Mouse (Mus musculus) hematopoietic stem cell, adult 5-6 weeks (primary cell): ENCODE results near the gene Camkmt. TPM values are rescaled to one million over a fixed set of nuclear protein-coding genes. Genes with fewer than 3 reads are reported as not detected.

Experiments
- ATAC-seq, 2 experiments: fragments of 125-278 bp in 1 of 2; replicated peaks in 1 of 2; 2 replicates each; pipeline ENCODE4 v1.8.0; 2016 to 2017; ENCODE audit warnings: inconsistent platforms in 2 of 2, mild to moderate bottlenecking in 2 of 2, moderate number of reproducible peaks in 2 of 2, low read depth in 1 of 2, moderate TSS enrichment in 1 of 2; ENCODE audit not compliant: low FRiP score in 2 of 2, poor library complexity in 2 of 2, severe bottlenecking in 2 of 2, insufficient read depth in 1 of 2, low TSS enrichment in 1 of 2
- total RNA-seq: library from RNA; stranded (forward); fragments of 172-1452, 232-1000 nt; gene quantifications from 2 replicates; pipeline ENCODE4 v1.2.3, GENCODE M21; 2017

The Camkmt gene
- total RNA-seq, 1 experiment from 2014 or later: 6.7 TPM

DNA sequence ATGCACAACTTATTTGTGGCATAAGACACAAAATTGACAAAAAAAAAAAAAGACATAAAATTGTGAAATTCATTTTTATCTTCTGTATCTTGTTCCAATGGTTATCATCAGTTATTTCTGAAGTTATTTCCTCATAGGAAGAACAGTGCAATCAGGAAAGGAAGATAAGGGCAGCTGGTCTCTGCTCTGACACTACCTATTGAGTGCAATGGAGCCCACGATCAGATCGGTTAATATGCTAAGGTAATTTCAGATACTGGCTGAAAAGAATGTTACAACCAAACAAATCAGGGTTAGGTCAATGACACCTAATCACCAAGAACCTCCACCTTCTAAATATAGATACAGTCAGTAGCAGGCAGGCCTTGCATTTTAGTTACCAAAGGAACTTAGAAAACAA, 5.0 kb upstream of the Camkmt start:
- no peak for ATAC-seq

DNA sequence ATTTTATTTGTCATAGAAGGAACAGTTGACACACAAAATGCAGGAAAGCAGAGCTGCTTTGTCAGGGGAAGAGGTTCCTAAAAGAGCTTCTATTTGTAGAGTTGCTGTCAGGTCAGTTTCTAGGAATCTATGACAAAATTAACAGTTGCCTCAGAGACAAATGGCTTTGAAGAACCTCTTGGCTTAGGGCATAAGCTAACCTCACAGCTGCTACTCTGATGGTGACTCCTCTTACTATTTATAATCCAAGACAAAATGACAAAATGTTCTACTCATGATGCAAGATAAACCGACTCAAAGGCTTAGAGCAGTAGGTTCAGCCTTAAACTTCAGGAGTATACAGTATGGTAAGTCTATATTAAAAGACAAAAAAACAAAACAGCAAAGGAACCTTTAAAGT, 3.9 kb upstream of the Camkmt start:
- no peak for ATAC-seq

DNA sequence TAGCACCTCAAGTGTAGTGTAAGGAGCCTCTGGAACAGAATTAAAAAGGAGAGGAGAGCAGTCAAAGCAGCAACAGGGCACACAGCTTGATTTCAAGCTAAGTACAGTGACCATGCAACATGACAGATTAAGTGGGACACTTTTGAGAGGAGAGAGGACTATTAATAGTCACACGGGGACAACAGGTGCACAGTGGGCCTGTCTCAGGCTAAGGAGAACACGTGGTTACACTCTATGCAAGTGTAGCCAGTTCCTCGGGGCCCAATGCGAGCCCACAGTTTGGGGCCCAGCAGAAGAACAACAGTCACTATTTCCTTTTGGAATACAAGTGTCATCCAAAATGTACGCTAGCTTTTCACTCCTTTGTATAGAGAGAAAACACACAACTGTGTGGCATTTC, 2.8 kb upstream of the Camkmt start:
- ATAC-seq: no peak

DNA sequence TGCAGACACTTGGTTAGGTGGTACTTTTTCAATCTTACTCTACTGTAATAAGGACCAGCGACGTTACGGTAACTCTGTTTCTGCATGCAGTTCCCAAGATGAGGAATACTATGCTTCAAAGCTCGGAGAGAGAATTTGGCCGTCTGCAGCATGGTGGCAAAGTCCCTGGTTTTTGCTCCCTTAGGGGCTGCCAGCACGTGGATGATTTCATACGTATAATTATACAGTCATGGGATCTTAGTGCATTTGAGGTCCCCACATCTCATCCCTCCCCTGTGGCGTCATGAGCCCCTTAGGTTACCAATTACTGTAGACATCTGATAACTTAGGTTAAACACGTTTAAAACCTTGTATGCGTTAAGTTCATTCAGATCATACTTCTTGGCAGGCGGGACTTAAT, 2.0 kb upstream of the Camkmt start:
- no peak for ATAC-seq

DNA sequence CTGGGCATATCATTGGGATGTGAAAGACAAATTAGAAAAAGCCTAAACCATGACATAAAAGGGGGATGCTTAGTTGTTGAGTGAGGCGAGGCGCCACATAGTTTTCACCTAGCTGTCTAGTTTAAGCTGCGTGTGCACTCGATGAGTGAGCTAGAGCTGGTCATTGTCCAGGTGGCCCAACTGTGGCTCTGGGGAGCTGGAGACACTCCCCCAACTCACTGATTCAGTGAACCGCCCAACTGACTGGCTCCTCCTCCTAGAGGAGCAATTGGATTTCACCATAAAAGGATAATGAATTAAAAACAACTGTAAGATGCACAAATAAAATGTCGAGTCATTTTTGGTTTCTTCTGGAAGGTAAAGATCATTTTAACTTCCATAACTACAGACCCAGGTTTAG, 1.3 kb upstream of the Camkmt start:
- no peak for ATAC-seq

DNA sequence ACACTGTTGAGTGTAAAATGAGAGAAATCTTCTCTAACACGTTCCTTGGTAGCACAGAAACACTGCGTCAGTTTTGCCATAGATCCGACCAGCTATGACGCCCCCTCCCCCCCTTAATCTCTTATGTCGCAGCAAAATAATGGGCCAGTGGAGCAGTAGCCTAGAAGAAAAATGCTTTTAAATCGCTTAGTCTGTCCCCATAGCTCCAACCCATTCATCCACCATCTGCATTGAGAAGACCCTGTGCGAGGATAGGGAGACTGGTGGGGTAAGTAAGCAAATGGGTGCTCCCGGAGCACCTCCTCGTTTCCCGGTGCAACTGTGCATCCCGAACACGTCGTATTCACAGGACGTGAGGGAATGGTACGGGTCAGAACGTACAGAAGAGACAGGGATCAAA, 731 bp upstream of the Camkmt start:
- no peak for ATAC-seq

DNA sequence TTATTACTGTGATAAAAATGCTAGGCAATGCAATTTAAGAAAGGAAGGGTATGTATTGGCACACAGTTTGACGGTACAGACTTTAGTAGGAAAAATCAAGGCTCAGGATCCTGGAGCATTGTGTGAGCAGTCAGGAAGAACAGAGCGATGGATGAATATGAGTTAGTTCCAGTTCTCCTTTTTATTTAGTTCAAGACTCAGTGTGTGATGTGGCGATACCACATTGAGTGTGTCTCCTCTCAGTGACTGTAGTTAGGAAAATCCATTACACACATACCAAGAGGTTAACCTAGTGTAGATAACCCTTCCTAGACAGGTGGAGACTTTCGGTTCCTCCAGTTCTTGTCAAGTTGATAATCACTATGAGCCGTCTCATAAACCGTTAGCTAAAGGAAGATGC, 1.4 kb downstream of the Camkmt start:
- ATAC-seq: no peak

DNA sequence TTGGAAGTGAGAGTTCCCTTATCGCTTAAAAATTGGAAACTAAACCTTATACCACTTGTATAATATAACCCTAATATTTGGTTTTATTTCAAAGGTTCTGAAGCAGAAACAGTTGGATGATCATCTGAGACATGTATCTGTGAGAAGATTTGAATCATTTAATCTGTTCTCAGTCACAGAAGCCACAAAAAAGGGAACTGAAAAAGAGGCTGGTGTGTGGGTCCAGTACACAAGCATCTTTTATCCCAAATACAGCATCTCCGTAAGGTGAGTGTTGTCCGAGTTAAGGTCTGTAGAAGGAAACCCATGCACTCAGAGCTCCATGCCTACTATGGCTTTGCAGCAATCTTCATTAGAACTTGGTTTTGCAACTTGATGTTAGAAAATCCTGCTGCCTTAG, 6.0 kb downstream of the Camkmt start:
- no peak for ATAC-seq

DNA sequence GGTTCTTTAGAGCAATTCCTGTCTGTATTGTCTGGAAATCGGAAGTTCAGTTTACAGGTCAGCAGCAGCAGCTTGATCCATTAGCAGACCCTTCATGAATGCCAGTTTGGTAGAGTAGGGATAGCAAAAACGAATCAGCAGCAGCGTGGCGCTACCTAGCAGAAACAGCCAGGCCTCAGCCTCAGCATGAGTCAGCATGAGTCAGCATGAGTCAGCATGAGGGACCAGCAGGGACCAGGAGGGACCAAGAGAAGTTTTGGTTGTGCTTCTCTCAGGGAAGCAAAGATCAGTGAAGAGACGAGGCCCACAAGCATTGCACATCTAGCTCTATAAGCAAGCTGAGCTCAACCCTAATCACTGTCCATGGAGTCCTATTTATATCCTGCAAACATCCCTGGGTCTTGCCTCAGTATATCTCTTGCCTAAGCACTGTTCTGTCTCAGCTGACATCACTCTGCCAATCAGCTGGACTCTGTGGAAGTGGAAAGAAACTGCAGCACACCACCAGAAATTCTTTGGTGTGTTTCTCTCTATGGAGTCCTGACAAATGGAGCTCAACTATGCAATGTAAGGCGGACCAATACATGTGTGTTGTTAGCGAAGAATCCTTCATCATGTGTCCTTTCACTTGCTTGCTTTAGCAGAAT, 8.4 kb downstream of the Camkmt start:
- ATAC-seq: no peak

DNA sequence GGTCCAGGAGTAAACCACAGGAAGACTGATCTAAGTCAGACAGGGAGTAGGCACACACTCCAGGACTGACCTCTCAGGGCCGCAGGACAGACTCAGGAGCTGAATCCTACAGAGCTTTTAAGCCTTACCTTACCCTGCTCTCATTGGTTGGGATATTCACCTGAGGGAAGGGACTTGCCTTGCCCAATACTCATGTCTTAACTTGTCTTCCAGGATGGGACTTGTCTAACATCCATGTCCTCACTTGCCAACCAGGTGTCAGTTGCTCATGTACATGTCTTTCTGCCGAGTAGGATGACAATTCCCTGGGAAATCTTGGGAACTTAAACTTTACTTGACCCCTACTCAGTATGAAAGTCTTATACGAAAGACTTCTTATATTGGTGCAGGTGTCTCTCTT, 9.9 kb downstream of the Camkmt start:
- no peak for ATAC-seq

DNA sequence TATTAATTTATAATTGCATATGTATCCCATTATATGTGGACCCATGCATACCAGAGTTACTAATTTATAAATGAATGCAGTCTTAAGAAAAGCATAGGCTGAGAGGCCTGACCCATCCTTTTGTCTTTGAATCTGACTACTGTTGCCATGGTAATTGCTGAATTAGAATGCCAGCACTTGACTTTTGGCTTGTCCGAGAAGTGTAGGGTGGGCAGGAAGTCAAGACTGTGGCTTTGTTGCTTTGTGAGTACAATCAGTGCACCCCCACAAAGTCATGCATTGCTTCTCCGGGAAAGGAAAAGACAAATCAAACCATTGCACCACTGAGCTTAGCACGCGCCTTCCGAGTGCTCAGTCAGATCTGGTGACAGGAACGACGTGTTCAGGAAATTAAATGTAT, 11.4 kb downstream of the Camkmt start:
- ATAC-seq: no peak

DNA sequence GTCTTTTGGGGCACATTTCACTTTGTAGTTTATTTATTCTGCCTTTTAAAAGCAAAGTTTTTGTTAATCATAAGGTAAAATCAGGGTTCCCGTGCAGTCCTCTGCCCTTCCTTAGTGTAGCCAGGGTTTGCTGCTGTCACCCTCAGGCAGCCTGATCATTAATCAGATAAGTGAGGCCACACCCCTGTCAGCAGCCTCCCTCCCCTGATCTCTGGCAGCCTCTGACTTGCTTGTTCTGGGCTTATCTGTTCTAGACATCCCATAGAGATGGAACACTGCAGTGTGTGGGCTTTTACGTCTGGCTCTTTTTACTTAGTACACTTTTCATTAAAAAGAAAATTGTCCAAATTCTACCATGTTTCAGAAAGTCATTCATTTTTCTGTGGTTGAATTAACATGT, 13.0 kb downstream of the Camkmt start:
- no peak for ATAC-seq

DNA sequence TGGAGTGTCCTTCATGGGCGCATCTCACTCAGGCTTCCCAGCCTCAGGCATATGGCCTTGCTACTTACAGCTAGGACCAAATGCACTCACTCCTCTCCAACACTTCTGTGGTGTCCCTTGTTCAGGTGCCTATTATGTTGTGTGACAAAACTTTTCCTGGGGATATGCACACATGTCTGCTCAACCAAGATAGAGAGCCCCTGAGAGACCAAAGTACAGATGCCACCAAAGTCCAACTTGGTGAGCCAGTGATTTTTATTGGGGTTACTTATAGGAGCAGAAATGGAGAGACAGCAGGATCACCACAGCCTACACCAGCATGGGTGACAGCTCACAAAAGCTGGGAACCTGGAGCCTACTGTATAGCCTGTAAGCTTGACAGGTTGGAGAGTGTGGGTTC, 20.3 kb downstream of the Camkmt start:
- ATAC-seq: no peak

DNA sequence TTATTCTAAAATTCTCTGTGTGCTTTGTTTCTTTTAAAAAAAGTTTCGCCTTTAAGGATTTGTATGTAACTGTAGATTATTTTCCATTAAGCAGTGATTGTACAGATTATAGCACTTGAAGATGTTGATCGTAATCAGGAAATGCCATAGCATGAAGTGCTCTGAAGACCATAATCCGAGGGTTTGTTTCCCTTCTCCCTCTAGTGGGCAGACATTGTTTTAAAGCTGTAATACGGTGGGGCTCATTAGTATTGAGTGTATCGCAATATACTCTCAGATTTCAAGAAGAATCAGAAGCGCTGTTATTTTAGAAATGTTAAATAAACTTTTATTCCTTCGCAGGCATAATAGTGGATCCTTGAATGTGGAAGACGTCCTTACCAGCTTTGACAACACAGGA, 23.1 kb downstream of the Camkmt start:
- ATAC-seq: no peak

DNA sequence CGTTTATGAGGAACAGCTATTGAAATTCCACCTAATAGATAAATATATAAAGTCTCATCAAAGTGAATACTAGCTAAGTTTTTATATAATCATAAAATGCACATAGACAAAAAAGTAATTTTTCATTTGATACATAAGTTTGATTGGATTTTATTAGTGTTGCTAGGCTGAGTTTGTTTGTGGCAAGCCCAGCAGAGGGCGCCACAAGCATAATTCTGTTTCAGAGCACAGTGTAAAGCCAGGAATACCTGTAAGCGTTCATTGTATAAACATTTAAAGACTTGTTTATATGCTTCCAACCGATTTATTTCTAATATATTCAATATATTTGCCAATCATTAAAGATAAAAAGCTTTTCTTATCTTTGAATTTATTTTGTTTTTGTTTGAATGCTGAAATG, 26.3 kb downstream of the Camkmt start:
- peak; percentile 49 to 56; a peak in 1 of 4 replicates for ATAC-seq

DNA sequence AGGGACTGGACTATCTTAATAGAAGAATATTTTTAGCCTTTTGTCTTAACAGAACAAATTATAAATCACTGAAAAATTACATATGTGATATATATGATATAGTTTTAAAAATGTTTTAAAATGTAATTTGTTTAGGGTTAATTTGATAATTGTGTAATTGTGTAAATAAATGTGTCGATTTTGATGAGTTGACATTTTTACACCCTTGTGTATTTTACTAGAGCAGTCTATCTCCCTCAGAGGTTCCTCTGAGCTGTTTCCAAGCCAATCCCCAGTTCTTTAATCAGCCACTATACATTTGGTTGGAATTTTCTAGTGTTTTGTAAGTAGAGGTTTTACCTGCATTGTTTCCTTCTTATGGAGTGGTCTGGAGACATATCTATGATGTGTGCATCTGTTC, 48.0 kb downstream of the Camkmt start:
- ATAC-seq: no peak

DNA sequence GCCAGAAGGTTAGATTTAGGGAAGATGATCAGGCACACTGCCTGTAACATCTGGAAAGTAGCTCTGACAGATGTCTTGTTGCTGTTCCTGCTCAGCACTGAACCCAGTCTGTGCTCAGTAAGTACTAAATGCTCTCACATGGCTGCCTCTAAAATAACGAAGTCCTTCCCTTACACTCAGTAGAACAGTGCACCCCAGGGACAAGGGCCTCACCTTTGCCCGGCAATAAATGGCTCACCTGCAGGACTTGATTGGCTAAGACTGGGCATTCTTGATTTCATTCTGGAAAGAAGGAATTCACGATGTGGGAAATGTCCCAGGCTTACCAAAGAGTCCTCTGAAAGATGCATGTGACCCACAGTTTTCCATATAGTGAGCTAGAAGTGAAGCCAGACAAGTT, 51.3 kb downstream of the Camkmt start:
- ATAC-seq: no peak

DNA sequence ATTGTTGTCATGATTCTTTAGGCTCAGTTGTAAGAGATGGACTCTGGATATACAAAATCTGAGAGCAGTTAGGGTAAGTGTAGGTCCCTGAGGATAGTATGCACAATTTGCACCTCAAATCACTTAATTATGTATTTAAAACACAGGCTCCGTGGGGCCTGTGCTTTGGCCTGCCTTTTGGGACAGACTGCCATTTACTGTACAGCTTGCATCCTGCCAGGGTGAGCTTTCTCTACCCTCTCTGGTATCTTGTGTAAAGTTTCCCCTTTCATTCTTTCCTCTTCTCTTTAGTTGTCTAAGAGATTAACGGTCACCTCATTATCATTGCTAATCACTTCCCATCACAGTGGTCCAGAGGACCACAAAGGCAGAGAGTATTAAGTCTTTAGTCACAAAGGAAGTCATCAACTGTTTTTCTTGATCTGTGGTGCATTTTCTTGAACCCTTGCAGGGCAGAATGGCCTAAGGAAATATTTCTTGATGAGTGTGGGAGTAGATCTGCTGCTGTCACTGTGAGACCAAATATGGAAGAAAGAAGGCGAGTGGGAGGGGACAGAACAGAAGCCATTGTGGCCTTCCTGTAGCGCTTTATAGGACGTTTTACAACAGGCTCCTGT, 52.3 kb downstream of the Camkmt start:
- ATAC-seq: no peak

DNA sequence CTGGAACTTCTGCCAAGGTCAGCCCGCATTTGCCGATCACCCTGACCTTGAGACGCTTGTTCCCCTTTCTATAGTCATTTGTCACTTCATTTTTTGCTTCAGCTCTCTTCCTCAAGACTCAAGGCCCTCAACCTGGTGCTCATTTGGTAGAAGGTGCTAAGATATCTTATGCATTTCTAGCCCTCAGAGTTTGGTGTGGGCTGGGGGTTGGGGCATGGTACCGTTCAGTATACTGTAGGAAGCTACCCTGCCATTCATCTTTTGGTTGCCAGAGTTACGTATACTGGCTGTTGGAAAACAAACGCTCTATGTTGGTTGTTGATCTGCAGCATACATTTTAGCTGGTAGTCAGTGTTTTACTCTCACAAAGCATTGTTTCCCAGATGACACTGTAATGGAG, 53.8 kb downstream of the Camkmt start:
- no peak for ATAC-seq
